Mouse (Mus musculus): ENCODE data around the gene Abhd17c. TPM values are rescaled to one million over a fixed set of nuclear protein-coding genes. Genes with fewer than 3 reads are reported as not detected.

Abhd17c gene
- polyA plus RNA-seq, 1 experiment from 2014 or later = 41.9 TPM

GRCm38 (mm10) chr7:84119216-84120105 lies 32.2 kb downstream of the Abhd17c start:
- Histone ChIP-seq H3K4me1 (replicated peaks; ENCODE audit: control insufficient read depth, insufficient read depth, low read length) (peaks cover 33% of the 10 kb centered on the region), H3K36me3 (ENCODE audit: control insufficient read depth, insufficient read depth, low read length) (no peaks in the 10 kb centered on the region), H3K9me3 (ENCODE audit: control insufficient read depth, low read length) (no peaks in the 10 kb centered on the region), H3K9ac (ENCODE audit: low read length) (no peak overlapping the region), H3K4me3 (ENCODE audit: low read depth, low read length) (no peak overlapping the region), H3K4me2 (ENCODE audit: low read length) (no peak overlapping the region), H3K27ac (ENCODE audit: low read depth) (no peak overlapping the region), H3K27me3 (replicated peaks; ENCODE audit: control insufficient read depth, insufficient read depth, low read length) (no peaks in the 10 kb centered on the region)
- peak; percentile 52 for DNase-seq (ENCODE audit: low spot score)
- 49% methylated on average over 12 of the region's 12 CpGs for WGBS
- no peak for ATAC-seq (replicated peaks; ENCODE audit: low FRiP score, low TSS enrichment, low read depth)

GRCm38 (mm10) chr7:84117543-84118122 lies 34.1 kb downstream of the Abhd17c start:
- DNase-seq (ENCODE audit: low spot score) (no peak), ATAC-seq (replicated peaks; ENCODE audit: low FRiP score, low TSS enrichment, low read depth) (no peak; the same call in 1 of the 2 replicates)
- no peak overlapping the region for H3K9ac ChIP-seq (ENCODE audit: low read length)
- H3K9me3 ChIP-seq (ENCODE audit: control insufficient read depth, low read length) = no peaks in the 10 kb centered on the region
- H3K27me3 ChIP-seq (replicated peaks; ENCODE audit: control insufficient read depth, insufficient read depth, low read length) = no peaks in the 10 kb centered on the region
- peaks cover 16% of the 10 kb centered on the region for H3K36me3 ChIP-seq (ENCODE audit: control insufficient read depth, insufficient read depth, low read length)
- 86% methylated on average over 6 of the region's 6 CpGs for WGBS
- H3K4me2 ChIP-seq (ENCODE audit: low read length) = no peak overlapping the region
- peaks cover 33% of the 10 kb centered on the region for H3K4me1 ChIP-seq (replicated peaks; ENCODE audit: control insufficient read depth, insufficient read depth, low read length)
- no peak overlapping the region for H3K27ac ChIP-seq (ENCODE audit: low read depth)
- no peak overlapping the region for H3K4me3 ChIP-seq (ENCODE audit: low read depth, low read length)

- Histone ChIP-seq H3K4me3 (ENCODE audit: low read depth, low read length) (no peak overlapping the region), H3K27me3 (replicated peaks; ENCODE audit: control insufficient read depth, insufficient read depth, low read length) (no peaks in the 10 kb centered on the region), H3K36me3 (ENCODE audit: control insufficient read depth, insufficient read depth, low read length) (peaks cover 18% of the 10 kb centered on the region), H3K27ac (ENCODE audit: low read depth) (no peak overlapping the region), H3K4me2 (ENCODE audit: low read length) (no peak overlapping the region), H3K4me1 (replicated peaks; ENCODE audit: control insufficient read depth, insufficient read depth, low read length) (peaks cover 38% of the 10 kb centered on the region), H3K9ac (ENCODE audit: low read length) (no peak overlapping the region), H3K9me3 (ENCODE audit: control insufficient read depth, low read length) (no peaks in the 10 kb centered on the region)
- ATAC-seq (replicated peaks; ENCODE audit: low FRiP score, low TSS enrichment, low read depth) (no peak), DNase-seq (ENCODE audit: low spot score) (no peak)
- WGBS = 59% methylated on average over 7 of the region's 7 CpGs
These were observed 34.8 kb downstream of the Abhd17c start for GRCm38 (mm10) chr7:84116621-84117542.

GRCm38 (mm10) chr7:84115385-84115784 lies 36.3 kb downstream of the Abhd17c start:
- Histone ChIP-seq H3K4me1 (replicated peaks; ENCODE audit: control insufficient read depth, insufficient read depth, low read length) (peaks cover 23% of the 10 kb centered on the region), H3K4me3 (ENCODE audit: low read depth, low read length) (no peak overlapping the region), H3K36me3 (ENCODE audit: control insufficient read depth, insufficient read depth, low read length) (peaks cover 19% of the 10 kb centered on the region), H3K27me3 (replicated peaks; ENCODE audit: control insufficient read depth, insufficient read depth, low read length) (no peaks in the 10 kb centered on the region), H3K4me2 (ENCODE audit: low read length) (no peak overlapping the region), H3K9ac (ENCODE audit: low read length) (no peak overlapping the region), H3K9me3 (ENCODE audit: control insufficient read depth, low read length) (no peaks in the 10 kb centered on the region), H3K27ac (ENCODE audit: low read depth) (no peak overlapping the region)
- ATAC-seq (replicated peaks; ENCODE audit: low FRiP score, low TSS enrichment, low read depth) (no peak), DNase-seq (ENCODE audit: low spot score) (no peak)
- WGBS = 70% methylated on average over 2 of the region's 2 CpGs

- DNase-seq (ENCODE audit: low spot score) = no peak
These were observed 36.9 kb downstream of the Abhd17c start for GRCm38 (mm10) chr7:84114775-84115174.

GRCm38 (mm10) chr7:84113035-84113390 lies 38.7 kb downstream of the Abhd17c start:
- H3K9me3 ChIP-seq (ENCODE audit: control insufficient read depth, low read length) = no peaks in the 10 kb centered on the region
- H3K9ac ChIP-seq (ENCODE audit: low read length) = no peak overlapping the region
- DNase-seq (ENCODE audit: low spot score) = no peak
- H3K27me3 ChIP-seq (replicated peaks; ENCODE audit: control insufficient read depth, insufficient read depth, low read length) = no peaks in the 10 kb centered on the region
- 90% methylated on average over 8 of the region's 8 CpGs for WGBS
- no peak overlapping the region for H3K4me2 ChIP-seq (ENCODE audit: low read length)
- peaks cover 10% of the 10 kb centered on the region; the same call in 1 of the 2 replicates for H3K4me1 ChIP-seq (replicated peaks; ENCODE audit: control insufficient read depth, insufficient read depth, low read length)
- no peak overlapping the region for H3K27ac ChIP-seq (ENCODE audit: low read depth)
- no peak overlapping the region for H3K4me3 ChIP-seq (ENCODE audit: low read depth, low read length)
- no peak for ATAC-seq (replicated peaks; ENCODE audit: low FRiP score, low TSS enrichment, low read depth)
- H3K36me3 ChIP-seq (ENCODE audit: control insufficient read depth, insufficient read depth, low read length) = peaks cover 36% of the 10 kb centered on the region

More at GRCm38 (mm10) chr7:84114775-84115174, 36.9 kb downstream of the Abhd17c start:
- H3K4me2 ChIP-seq (ENCODE audit: low read length) = no peak overlapping the region
- no peak for ATAC-seq (replicated peaks; ENCODE audit: low FRiP score, low TSS enrichment, low read depth)
- no peak overlapping the region for H3K9ac ChIP-seq (ENCODE audit: low read length)
- no peak overlapping the region for H3K27ac ChIP-seq (ENCODE audit: low read depth)
- H3K4me3 ChIP-seq (ENCODE audit: low read depth, low read length) = no peak overlapping the region
- H3K4me1 ChIP-seq (replicated peaks; ENCODE audit: control insufficient read depth, insufficient read depth, low read length) = peaks cover 17% of the 10 kb centered on the region
- H3K27me3 ChIP-seq (replicated peaks; ENCODE audit: control insufficient read depth, insufficient read depth, low read length) = no peaks in the 10 kb centered on the region
- WGBS = 86% methylated on average over 3 of the region's 3 CpGs
- H3K36me3 ChIP-seq (ENCODE audit: control insufficient read depth, insufficient read depth, low read length) = peaks cover 25% of the 10 kb centered on the region
- H3K9me3 ChIP-seq (ENCODE audit: control insufficient read depth, low read length) = no peaks in the 10 kb centered on the region

- H3K36me3 ChIP-seq (ENCODE audit: control insufficient read depth, insufficient read depth, low read length) = peaks cover 36% of the 10 kb centered on the region
- H3K27me3 ChIP-seq (replicated peaks; ENCODE audit: control insufficient read depth, insufficient read depth, low read length) = no peaks in the 10 kb centered on the region
- H3K4me1 ChIP-seq (replicated peaks; ENCODE audit: control insufficient read depth, insufficient read depth, low read length) = peaks cover 10% of the 10 kb centered on the region; the same call in 1 of the 2 replicates
- ATAC-seq (replicated peaks; ENCODE audit: low FRiP score, low TSS enrichment, low read depth) = no peak
- H3K9ac ChIP-seq (ENCODE audit: low read length) = no peak overlapping the region
- H3K4me2 ChIP-seq (ENCODE audit: low read length) = no peak overlapping the region
- no peak for DNase-seq (ENCODE audit: low spot score)
- no peak overlapping the region for H3K4me3 ChIP-seq (ENCODE audit: low read depth, low read length)
- H3K27ac ChIP-seq (ENCODE audit: low read depth) = no peak overlapping the region
- 70% methylated on average over 6 of the region's 6 CpGs for WGBS
- H3K9me3 ChIP-seq (ENCODE audit: control insufficient read depth, low read length) = no peaks in the 10 kb centered on the region
These were observed 39.2 kb downstream of the Abhd17c start for GRCm38 (mm10) chr7:84112351-84113034.

Measured in intestine, embryonic 14.5 days (tissue).